Mouse (Mus musculus): ENCODE measurements around the gene Prkcz.

GRCm38 (mm10) chr4:155297057-155297456, 64.1 kb downstream of the Prkcz start:
- TF ChIP-seq CTCF (IDR thresholded peaks at IDR 0.05; ENCODE audit: low read depth) (peak; percentile 61), EP300 (optimal IDR thresholded peaks at IDR 0.05) (no peak)
